Mouse (Mus musculus): ENCODE data around the gene Mmp24.
A peak's percentile ranks its signal among the peaks of the same experiment; 100 is the strongest.

Mmp24 gene

GRCm38 (mm10) chr2:155775685-155776263 is 632 bp downstream of the Mmp24 start:
- peak; percentile 48 to 51 for DNase-seq (ENCODE audit: low spot score in 2 of 2)

GRCm38 (mm10) chr2:155776824-155777687 is 1.9 kb downstream of the Mmp24 start:
- no peak for DNase-seq (ENCODE audit: low spot score in 2 of 2)

- DNase-seq (ENCODE audit: low spot score in 2 of 2) = no peak
Measured at GRCm38 (mm10) chr2:155777688-155777985, 2.5 kb downstream of the Mmp24 start.

DNA sequence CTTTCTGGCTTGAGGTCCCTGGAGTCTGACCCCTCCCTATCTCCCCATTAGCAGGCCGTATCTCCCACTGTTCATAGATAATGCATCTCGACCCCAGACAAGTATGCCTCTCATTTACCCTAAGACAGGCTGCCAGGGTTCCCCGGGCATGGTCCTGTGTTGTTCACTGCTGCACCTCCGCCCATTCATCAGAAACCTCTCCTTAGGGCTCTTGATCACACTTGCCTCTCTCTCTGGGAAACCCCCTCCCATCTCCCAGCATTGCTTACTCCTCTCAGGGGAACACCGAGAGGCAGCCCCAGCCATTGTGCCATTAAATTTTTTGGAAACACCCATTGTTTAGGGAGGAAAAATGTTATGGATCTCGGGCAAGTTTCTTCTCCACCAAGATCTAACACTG is 2.9 kb downstream of the Mmp24 start:
- DNase-seq (ENCODE audit: low spot score in 2 of 2) = no peak

DNA sequence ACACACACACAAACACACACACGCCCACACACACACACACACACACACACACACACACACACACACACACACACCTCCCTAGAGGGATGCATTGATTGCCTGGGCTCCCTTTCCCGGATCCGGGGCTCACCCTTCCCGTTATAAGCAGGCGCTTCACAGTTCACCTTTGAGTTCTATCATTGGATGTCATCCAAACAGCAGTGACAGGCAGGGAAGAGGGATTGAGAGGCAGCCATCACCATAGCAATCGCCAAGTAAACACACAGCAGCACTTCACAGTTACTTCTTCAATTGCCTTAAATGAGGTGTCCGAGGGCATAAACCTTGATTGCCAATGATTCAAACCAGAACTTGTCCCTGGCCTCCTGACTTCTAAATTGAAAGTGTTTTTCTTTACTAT is 3.9 kb downstream of the Mmp24 start:
- no peak for DNase-seq (ENCODE audit: low spot score in 2 of 2)

GRCm38 (mm10) chr2:155779506-155779905 is 4.4 kb downstream of the Mmp24 start:
- no peak for DNase-seq (ENCODE audit: low spot score in 2 of 2)

- peak; percentile 61 to 63 for DNase-seq (ENCODE audit: low spot score in 2 of 2)
Measured at GRCm38 (mm10) chr2:155784534-155784933, 9.4 kb downstream of the Mmp24 start.

- no peak for DNase-seq (ENCODE audit: low spot score in 2 of 2)
Measured at GRCm38 (mm10) chr2:155786905-155787304, 11.8 kb downstream of the Mmp24 start.

- DNase-seq (ENCODE audit: low spot score in 2 of 2) = no peak
Measured at GRCm38 (mm10) chr2:155787949-155788931, 13.1 kb downstream of the Mmp24 start.

- no peak for DNase-seq (ENCODE audit: low spot score in 2 of 2)
Measured at GRCm38 (mm10) chr2:155792899-155793298, 17.8 kb downstream of the Mmp24 start.

DNA sequence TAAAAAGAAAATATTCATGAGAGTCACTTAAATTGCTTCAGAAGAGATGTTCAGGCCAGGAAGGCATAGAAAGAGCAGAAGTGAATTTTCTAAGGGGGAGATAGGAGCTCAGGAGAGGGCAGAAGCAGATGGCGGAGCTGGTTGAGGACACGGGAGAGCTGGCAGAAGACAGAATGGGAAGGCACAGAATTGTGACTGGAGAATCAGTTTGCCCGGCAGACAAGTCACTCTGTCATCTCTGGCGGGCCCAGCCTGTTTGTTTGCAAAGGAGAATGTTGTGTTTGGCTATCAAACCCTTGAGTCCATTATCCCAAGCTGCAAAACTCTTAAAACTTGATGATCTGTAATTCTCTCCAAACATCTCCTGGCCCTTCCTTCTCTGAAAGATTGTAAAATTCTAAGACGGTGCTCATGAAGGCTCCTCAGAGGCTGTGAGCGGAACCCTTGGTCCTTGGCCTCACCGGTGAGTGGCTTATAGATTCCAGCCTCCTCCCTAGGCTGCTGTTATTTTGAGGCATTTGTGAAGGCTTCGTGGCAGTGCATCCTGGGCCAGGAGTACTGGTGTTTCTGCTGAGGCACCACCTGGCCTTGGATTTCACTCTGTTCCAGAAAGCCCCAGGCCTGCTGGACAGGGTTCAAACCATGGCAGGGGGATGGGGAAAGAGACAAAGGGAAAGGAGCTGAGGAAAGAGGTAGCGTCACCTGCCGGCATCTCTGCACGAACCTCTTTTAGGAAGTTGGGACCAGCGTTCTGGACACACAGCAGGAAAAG is 19.7 kb downstream of the Mmp24 start:
- no peak for DNase-seq (ENCODE audit: low spot score in 2 of 2)

DNA sequence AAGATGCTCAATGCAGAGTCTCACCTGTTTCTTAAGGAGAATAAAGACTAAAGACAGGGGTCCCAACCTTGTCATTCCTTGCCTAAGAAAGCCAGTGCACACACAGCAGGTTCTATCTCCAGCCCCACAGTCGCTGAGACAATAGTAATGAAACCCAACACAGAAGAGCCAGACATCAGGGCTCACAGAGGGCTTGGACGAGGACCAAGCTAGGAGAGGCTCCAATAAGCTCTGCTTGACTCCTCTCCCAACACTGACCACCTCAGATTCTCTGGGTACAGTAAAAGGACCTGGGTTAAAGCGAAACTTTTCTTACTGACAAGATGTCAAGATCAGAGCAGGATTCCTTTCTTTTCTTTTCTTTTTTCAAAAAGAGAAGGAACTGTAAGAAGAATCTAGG is 23.5 kb downstream of the Mmp24 start:
- no peak for DNase-seq (ENCODE audit: low spot score in 2 of 2)

GRCm38 (mm10) chr2:155802761-155803160 is 27.6 kb downstream of the Mmp24 start:
- DNase-seq (ENCODE audit: low spot score in 2 of 2) = no peak

DNA sequence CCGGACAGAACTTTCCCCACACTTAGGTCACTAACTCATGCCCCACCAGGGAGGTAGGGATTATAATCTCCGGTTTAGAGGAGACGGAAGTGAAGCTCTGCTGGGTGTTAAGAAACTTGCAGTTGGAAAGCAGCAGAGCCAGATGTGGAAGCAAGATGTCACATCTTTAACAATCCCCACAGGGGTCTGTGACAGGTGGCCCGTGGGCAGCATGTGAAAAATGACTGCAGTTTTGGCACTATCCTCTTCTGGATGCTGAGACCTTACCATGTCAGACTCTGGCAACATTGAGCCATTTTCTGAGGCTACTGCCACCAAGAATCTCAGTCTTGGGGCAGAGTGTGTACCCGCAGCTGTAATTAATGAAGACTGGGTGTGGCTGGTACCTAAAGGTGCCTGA is 28.9 kb downstream of the Mmp24 start:
- no peak for DNase-seq (ENCODE audit: low spot score in 2 of 2)

GRCm38 (mm10) chr2:155805231-155805924 is 30.2 kb downstream of the Mmp24 start:
- DNase-seq (ENCODE audit: low spot score in 2 of 2) = no peak

GRCm38 (mm10) chr2:155805925-155806255 is 30.7 kb downstream of the Mmp24 start:
- DNase-seq (ENCODE audit: low spot score in 2 of 2) = no peak

- DNase-seq (ENCODE audit: low spot score in 2 of 2) = no peak
Measured at GRCm38 (mm10) chr2:155806548-155806947, 31.4 kb downstream of the Mmp24 start.

DNA sequence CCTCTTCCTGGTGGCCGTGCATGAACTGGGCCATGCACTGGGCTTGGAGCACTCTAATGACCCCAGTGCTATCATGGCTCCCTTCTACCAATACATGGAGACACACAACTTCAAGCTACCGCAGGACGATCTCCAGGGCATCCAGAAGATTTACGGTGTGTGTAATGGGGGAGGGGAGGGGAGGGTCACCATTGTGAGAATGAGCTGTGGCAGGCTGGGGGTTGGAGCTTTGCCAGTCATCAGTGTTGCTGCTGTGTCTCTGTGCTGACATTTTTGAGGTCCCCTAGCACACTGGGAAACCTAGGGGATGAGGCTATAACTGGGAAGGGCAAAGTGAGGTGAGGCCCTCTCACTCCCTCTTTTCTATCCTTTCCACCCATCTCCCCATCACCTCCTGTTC is 32.3 kb downstream of the Mmp24 start:
- no peak for DNase-seq (ENCODE audit: low spot score in 2 of 2)

DNA sequence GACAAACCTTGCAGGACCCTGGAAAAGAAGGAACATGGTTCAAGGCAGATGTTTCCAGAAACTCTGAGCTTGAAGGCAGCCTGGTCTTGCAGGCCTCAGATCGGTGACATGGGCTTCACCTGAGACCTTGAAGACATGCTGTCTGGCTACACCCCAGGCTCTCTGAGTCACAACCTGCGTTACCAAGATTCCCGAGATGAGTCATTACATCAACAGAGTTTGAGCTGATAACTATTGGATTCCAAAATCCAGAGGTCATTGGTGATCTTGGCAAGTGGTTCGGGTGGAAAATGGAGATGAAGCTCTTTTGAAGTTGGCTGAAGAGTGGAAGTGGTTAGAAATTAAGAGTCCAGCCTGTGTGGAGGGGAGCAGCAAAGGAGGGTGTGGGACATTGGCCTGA is 34.5 kb downstream of the Mmp24 start:
- no peak for DNase-seq (ENCODE audit: low spot score in 2 of 2)

DNA sequence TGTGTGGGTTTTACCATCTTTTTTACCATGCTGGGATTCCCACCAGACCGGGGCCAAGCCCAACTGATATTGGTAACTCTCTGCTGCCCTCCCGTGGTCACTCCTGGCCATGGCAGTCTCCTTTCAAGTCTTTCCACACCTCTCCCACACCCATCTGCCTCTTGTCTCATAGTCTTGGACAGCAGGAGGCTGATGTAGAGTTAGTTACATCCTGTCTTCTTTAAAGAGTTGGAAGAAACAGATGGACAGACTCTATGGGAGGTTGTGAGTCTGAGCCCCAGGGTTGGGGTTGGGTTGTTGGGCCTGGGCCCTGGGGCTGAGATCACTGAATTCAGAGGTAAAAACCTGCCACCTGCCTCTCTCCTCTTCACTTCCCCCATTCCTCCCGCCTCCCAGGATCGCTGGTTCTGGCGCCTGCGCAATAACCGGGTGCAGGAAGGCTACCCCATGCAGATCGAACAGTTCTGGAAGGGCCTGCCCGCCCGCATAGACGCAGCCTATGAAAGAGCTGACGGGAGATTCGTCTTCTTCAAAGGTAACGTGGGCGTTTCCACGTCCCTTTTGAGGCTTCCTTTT is 36.8 kb downstream of the Mmp24 start:
- DNase-seq (ENCODE audit: low spot score in 2 of 2) = peak; percentile 91 to 94

DNA sequence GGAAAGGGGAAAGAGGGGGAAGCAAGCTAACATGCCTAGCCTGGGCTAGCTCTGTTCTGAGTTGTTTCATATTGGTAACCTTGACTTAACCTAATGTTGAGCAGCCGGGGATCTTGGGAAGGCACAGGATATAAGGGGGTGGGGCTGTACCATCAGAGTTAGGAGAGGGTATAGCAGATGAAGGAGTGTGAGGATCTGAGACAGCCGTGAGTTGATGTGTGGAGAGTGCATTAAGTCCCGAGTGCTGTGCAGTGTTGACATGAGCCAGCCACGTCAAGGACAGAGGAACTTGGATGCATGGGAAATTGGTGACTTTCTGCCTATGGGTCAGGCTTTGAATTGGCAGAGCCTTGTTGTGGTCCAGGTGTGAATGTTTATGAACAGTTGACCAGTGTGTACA is 37.5 kb downstream of the Mmp24 start:
- no peak for DNase-seq (ENCODE audit: low spot score in 2 of 2)
